Mouse (Mus musculus) adrenal gland, postnatal 10 days (tissue): ENCODE measurements around the gene Nme3. TPM values are rescaled to one million over a fixed set of nuclear protein-coding genes. Genes with fewer than 3 reads are reported as not detected.

ENCODE experiments used
- DNase-seq: peaks from one replicate; pipeline ENCODE4 v3.0.0; 2021; ENCODE audit warnings: mixed read lengths
- total RNA-seq, 2 experiments: library from RNA; stranded (reverse); gene quantifications; 2 replicates each; pipeline ENCODE4 v1.2.3; 2021

Gene Nme3
- total RNA-seq, 2 experiments from 2014 or later, result 43.6 to 51.3 TPM

- DNase-seq, result peak; percentile 61
Observed at GRCm38 (mm10) chr17:24881738-24882440, 14.4 kb upstream of the Nme3 start.

GRCm38 (mm10) chr17:24884391-24884790 lies 11.9 kb upstream of the Nme3 start:
- DNase-seq, result no peak

GRCm38 (mm10) chr17:24885356-24886133 lies 10.8 kb upstream of the Nme3 start:
- no peak for DNase-seq

- DNase-seq, result peak; percentile 98
Observed at GRCm38 (mm10) chr17:24886134-24886931, 10.0 kb upstream of the Nme3 start, which contains the start of the genes Nubp2 and Spsb3. Gene Nubp2 (minus strand): TSS chr17:24886349. Gene Spsb3 (plus strand): TSS chr17:24886643.

GRCm38 (mm10) chr17:24886932-24887271 lies 9.4 kb upstream of the Nme3 start:
- DNase-seq, result no peak

- DNase-seq, result no peak
Observed at GRCm38 (mm10) chr17:24887291-24888080, 8.8 kb upstream of the Nme3 start.

- no peak for DNase-seq
Observed at GRCm38 (mm10) chr17:24888862-24889261, 7.4 kb upstream of the Nme3 start.

GRCm38 (mm10) chr17:24890151-24891092 lies 5.9 kb upstream of the Nme3 start:
- no peak for DNase-seq

GRCm38 (mm10) chr17:24891321-24891720 lies 5.0 kb upstream of the Nme3 start:
- no peak for DNase-seq

GRCm38 (mm10) chr17:24892785-24893184 lies 3.5 kb upstream of the Nme3 start:
- no peak for DNase-seq

- no peak for DNase-seq
Observed at GRCm38 (mm10) chr17:24893276-24893675, 3.0 kb upstream of the Nme3 start.

GRCm38 (mm10) chr17:24894061-24894994 lies 2.0 kb upstream of the Nme3 start:
- no peak for DNase-seq

- peak; percentile 91 for DNase-seq
Observed at GRCm38 (mm10) chr17:24894995-24895547, 1.2 kb upstream of the Nme3 start, which contains the start of the genes Eme2 and Mrps34. Gene Eme2 (minus strand): TSS chr17:24895087. Gene Mrps34 (plus strand): TSS chr17:24895116.

- peak; percentile 73 for DNase-seq
Observed at GRCm38 (mm10) chr17:24895571-24896240, 594 bp upstream of the Nme3 start.

GRCm38 (mm10) chr17:24896993-24897269 lies 631 bp downstream of the Nme3 start:
- DNase-seq, result no peak

GRCm38 (mm10) chr17:24897600-24897999 lies 1.3 kb downstream of the Nme3 start:
- peak; percentile 59 for DNase-seq

- DNase-seq, result no peak
Observed at GRCm38 (mm10) chr17:24898041-24898854, 1.9 kb downstream of the Nme3 start.

- no peak for DNase-seq
Observed at GRCm38 (mm10) chr17:24899153-24899552, 2.9 kb downstream of the Nme3 start.
